Mouse (Mus musculus) frontal cortex, postnatal 14 days (tissue): ENCODE measurements at regions not wholly inside any gene's neighbourhood (a gene's known extent, or its start where the extent isn't known, plus 50 kb on each side); places are given as distances from the start of the nearest gene placed in this dataset.

Experiments
- DNase-seq, 2 experiments: peaks; one replicate each; pipeline ENCODE4 v3.0.0; 2022; ENCODE audit warnings: low spot score in 2 of 2

DNA sequence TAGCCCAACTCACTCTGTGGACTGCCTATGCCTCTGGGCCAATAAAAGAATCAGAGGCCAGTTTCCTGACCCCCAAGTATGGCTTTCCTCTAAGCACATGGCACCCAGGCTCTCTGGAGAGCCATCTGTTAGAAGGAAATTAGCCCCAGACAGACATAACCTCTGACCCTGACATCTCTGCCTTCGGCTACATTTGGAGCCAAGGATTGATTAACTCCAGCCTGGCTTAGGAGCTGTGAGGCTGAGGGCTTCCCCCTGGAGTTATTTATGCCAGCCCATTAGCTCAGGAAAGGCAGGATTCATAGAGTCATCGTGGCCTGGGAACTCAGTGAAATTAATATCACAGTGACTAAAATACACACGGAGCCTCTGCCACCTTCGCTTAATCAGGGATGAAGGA, 137.5 kb downstream of the Wscd1 start:
- DNase-seq, result no peak

DNA sequence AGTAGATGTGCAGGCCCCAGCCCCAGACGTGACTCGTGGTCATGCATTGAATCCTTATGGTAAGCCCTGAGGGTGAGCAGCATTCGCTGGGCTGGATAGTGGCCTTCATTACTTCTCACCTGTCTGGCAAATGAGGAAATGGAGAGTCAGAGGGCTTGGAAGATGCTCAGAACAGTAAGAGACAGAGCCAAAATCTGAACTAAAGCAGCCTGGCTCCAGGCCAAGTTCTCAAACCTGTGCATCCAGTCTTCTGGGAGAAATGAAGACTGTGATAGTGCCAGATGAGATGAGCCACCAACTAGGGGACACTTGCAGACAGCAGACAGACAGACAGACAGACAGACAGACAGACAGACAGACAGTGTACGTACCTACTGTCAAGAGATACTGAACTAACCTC, 137.1 kb downstream of the Wscd1 start:
- no peak for DNase-seq

DNA sequence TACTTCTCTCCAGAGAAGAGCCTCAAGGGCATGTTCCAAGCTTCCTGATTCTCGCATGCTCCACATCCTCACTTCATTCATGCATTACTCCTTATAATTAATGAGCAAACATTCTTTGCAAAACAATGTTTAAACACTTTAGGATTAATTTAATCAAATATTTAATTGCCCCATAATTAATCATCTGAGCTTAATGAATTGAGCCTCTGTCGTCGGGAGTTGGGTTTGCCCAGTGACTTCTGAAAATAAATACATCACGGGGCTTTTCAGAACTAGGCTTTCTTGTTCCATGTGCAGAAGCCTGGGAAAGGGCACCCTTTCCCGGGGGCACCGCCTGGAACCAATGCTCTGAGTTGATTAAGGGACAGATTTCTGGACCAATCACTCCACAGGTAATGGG, 135.1 kb downstream of the Wscd1 start:
- no peak for DNase-seq

DNA sequence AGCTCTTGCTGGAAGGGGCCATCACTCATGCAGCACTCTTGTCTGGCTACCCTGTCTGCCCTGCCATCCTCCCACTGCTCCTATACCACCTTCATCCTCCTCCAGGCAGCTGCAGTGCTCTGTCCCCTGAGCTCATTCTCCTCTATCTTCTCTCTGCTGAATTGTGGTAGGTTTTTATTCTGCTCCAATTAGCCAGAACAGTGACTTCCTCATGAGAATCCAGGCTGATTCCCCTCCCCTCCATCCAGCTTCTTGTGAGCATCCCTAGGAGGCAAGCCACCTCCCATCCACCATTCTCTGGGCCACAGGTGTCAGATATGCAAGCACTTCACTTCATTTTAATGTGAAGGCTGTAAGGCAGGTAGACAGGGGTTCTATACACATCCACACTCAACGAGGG, 132.1 kb downstream of the Wscd1 start:
- no peak for DNase-seq

DNA sequence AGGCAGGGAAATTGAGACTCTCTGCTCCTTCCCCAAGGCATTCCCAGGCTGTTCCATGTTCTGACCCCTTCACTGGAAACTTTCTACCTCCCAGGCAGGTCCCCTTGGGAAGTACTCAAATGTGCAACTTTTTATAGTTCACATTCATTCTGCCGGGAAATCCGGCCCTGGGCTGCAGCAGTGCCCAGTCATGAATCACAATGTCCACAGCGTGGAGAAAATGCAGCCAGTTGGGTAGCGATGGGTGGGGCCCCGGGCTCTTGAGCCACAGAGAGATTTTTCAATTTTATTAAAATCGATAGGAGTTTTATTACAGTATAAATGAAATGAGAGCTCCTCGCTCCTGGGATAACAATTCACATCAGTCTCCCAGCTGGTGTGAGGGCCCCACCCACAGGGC, 121.6 kb downstream of the Wscd1 start:
- no peak for DNase-seq

DNA sequence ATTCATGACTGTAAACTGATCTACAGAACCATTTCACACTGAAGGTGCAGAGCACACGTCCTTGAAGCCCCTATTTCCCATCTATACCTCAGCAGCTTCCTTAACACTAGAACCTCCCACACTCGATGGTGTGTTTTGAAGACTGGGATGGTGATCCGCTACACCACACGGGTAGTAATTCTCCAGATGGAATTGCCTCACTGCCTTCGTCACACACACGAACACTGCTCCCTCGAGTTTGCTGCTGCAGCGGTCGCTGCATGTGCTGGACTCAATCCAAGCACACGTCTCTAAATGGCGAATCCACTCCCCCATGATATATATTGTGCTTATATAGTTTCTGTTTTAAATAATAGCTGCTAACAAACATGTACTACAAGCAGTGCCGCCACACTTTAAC, 117.0 kb downstream of the Wscd1 start:
- DNase-seq, result no peak

DNA sequence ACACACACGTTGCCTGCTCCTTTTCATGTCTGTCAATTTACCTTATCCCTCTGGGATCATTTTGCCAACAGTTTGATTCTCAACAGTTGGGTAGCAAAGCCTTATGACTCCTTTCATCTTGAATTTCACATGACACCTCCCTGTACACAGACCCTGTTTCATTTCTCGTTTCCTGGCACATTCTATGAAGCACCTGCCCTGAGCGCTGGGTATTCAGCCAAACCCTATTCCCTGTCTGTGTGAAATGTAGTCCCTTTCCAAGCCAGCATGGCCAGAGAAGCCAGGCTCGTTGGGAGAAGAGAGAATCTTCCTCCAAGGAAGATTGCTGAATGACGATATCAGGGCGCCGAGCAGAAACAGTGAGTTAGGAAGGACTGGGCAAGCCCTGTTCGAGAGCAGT, 108.2 kb downstream of the Wscd1 start:
- DNase-seq, result no peak

DNA sequence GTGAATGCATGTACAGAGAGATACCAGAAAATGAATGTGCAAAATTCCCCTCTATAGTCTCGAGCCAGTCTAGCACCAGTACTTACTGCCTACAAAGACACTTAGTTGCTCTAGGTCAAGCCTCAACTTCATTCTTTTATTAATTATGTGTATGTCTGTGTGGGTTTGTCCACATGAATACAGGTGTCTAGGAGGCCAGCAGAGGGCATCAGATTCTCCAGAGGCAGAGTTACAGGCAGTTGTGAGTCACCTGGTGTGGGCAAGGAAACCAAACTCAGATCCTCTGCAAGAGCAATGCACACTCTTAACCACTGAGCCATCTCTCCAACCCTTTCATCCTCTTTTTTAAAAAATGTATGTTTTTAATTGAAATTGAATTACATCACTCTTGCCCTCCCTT, 105.8 kb downstream of the Wscd1 start:
- no peak for DNase-seq

DNA sequence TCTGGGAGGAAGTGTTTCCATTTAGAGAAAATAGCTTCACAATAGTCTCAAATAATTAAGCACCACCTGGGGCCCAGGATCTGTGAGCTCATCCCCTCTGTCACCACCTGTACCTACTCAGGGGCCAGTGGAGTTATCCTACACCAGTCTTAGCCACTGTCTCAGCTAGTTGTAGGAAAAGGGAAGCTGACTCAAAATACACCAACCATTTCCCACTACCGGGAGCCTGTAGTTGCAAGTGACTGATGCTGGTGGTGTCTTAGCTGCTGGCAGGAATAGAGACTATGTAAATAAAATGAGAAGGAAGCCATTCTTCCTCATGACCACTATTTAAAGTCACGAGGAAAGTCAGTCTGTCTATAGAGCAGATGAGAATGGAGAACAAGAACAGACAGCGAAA, 105.3 kb downstream of the Wscd1 start:
- no peak for DNase-seq

DNA sequence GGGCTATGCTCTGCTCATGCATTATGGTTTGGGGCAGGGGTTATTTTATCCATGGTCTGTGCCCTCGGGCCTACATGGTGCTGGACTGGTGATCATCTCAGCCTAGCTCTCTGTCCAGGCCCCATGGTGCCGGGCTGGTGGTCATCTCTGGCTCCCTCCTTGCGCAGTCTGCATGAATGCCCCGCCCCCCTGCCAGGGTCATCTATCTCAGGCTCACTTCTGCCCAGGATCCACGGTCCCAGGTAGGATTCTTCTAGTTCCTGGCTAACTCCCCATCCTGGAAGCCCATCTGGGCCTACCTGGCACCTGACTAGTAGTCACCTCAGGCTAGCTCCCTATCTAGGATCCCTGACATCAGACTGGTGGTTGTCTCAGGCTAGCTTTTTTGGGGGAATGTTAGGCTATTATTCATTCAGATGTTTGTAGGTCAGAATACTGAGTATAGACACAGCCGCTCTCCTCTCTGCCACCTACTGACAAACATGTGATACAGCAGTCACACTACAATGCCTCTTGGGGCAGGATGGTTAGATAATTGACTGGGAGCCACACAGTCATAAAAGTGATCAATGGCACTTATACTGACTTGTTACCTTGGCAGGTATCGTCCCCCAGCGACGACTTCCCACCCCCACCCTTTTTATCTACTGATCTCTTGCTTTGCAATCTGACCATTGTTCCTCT, 98.1 kb downstream of the Wscd1 start:
- DNase-seq, result no peak

DNA sequence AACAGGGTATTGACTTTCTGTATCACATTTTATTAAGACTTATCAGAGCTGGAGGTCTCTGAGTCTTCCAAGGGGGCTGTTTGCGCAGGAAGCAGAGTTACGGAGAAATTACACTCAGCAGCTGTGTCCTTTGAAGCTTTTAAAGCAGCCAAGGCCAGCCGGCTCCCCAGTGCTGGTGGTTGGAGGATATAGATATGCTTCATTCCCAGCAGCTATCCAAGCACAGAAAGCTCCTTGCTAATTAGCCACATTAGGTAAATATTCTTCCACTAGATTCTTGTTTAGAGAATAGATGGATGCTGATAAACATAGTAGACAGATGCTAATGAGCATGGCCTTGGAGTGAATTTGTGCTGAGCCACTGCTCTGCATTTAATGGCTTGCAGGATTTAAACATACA, 96.8 kb downstream of the Wscd1 start:
- no peak for DNase-seq

DNA sequence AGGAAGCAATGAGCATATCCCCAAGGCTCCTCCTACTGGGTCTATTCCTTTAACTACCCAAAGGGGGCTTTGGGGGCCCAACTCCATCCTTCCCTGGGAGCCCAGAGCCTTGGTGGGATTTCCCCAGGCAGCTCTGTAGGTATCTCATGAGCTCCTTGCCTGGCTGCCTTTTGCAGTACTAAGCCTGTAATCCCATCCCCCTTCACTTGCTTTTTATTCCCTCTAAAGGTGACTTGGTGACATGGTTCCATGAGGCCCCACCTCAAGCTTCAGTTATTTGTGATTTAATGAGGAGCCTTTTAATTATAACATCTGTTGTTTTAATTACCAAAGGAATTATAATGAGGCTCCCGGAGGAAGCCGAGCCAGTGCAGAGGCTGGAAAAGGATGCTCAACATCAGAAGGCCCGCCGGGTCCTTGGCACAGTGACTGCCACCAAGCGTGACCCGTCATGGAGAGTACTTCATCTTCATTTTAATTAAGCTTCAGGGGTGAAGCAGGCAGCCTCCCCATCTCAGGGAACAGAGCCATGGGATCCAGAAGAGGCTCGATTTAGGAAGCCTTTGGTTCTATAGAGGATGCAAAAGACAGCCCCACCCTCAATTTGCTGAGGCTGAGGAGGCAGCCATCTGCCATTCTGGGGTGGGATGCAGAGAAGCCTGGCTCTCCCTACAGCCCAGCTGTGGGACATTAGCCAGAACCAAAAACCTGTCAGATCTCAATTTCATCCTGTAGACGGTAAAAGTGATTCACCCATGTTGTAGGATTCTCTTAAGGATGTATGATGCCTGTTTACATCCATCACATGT, 91.1 kb downstream of the Wscd1 start:
- DNase-seq, result no peak
